Mouse (Mus musculus): Measurements from ENCODE around the gene Kalrn. TPM values are rescaled to one million over a fixed set of nuclear protein-coding genes. Genes with fewer than 3 reads are reported as not detected.

Kalrn gene
- polyA plus RNA-seq, 1 experiment from 2014 or later, result 16.8 TPM

- H3K4me3 ChIP-seq (ENCODE audit: low read depth, low read length), result no peak overlapping the region
- ATAC-seq (ENCODE audit: low FRiP score), result no peak
- peaks cover 5% of the 10 kb centered on the region; the same call in 1 of the 2 replicates for H3K4me1 ChIP-seq (ENCODE audit: control insufficient read depth, insufficient read depth, low read length)
- WGBS, result 70% methylated on average over 3 of the region's 3 CpGs
- H3K27ac ChIP-seq (ENCODE audit: low read depth, low read length), result no peak overlapping the region
- no peak for DNase-seq (ENCODE audit: low spot score, missing footprints)
- no peaks in the 10 kb centered on the region for H3K9me3 ChIP-seq (ENCODE audit: control insufficient read depth, low read length)
- no peak overlapping the region for H3K9ac ChIP-seq (ENCODE audit: low read length)
- no peaks in the 10 kb centered on the region for H3K27me3 ChIP-seq (ENCODE audit: control insufficient read depth, insufficient read depth, low read length)
- H3K4me2 ChIP-seq, result no peak overlapping the region
- no peaks in the 10 kb centered on the region for H3K36me3 ChIP-seq (ENCODE audit: control insufficient read depth, insufficient read depth, low read length)
Observed at GRCm38 (mm10) chr16:34484921-34485320, 88.4 kb downstream of the Kalrn start.

- Histone ChIP-seq H3K27me3 (ENCODE audit: control insufficient read depth, insufficient read depth, low read length) (no peaks in the 10 kb centered on the region), H3K4me1 (ENCODE audit: control insufficient read depth, insufficient read depth, low read length) (peaks cover 5% of the 10 kb centered on the region; the same call in 1 of the 2 replicates), H3K27ac (ENCODE audit: low read depth, low read length) (no peak overlapping the region), H3K9ac (ENCODE audit: low read length) (no peak overlapping the region), H3K4me3 (ENCODE audit: low read depth, low read length) (no peak overlapping the region), H3K36me3 (ENCODE audit: control insufficient read depth, insufficient read depth, low read length) (no peaks in the 10 kb centered on the region), H3K9me3 (ENCODE audit: control insufficient read depth, low read length) (no peaks in the 10 kb centered on the region), H3K4me2 (no peak overlapping the region)
- no peak for ATAC-seq (ENCODE audit: low FRiP score)
- no peak for DNase-seq (ENCODE audit: low spot score, missing footprints)
- 90% methylated on average over 1 of the region's 1 CpGs for WGBS
Observed at GRCm38 (mm10) chr16:34484213-34484612, 89.1 kb downstream of the Kalrn start.

GRCm38 (mm10) chr16:34483716-34484115, 89.6 kb downstream of the Kalrn start:
- no peaks in the 10 kb centered on the region for H3K9me3 ChIP-seq (ENCODE audit: control insufficient read depth, low read length)
- ATAC-seq (ENCODE audit: low FRiP score) (no peak), DNase-seq (ENCODE audit: low spot score, missing footprints) (no peak)
- 76% methylated on average over 6 of the region's 6 CpGs for WGBS
- H3K9ac ChIP-seq (ENCODE audit: low read length), result no peak overlapping the region
- no peak overlapping the region for H3K4me2 ChIP-seq
- no peaks in the 10 kb centered on the region for H3K27me3 ChIP-seq (ENCODE audit: control insufficient read depth, insufficient read depth, low read length)
- peaks cover 5% of the 10 kb centered on the region; the same call in 1 of the 2 replicates for H3K4me1 ChIP-seq (ENCODE audit: control insufficient read depth, insufficient read depth, low read length)
- no peaks in the 10 kb centered on the region for H3K36me3 ChIP-seq (ENCODE audit: control insufficient read depth, insufficient read depth, low read length)
- no peak overlapping the region for H3K27ac ChIP-seq (ENCODE audit: low read depth, low read length)
- no peak overlapping the region for H3K4me3 ChIP-seq (ENCODE audit: low read depth, low read length)

GRCm38 (mm10) chr16:34474741-34475140, 98.6 kb downstream of the Kalrn start:
- Histone ChIP-seq H3K4me1 (ENCODE audit: control insufficient read depth, insufficient read depth, low read length) (peaks cover 25% of the 10 kb centered on the region), H3K4me3 (ENCODE audit: low read depth, low read length) (no peak overlapping the region), H3K27ac (ENCODE audit: low read depth, low read length) (no peak overlapping the region), H3K4me2 (no peak overlapping the region), H3K9ac (ENCODE audit: low read length) (no peak overlapping the region), H3K9me3 (ENCODE audit: control insufficient read depth, low read length) (no peaks in the 10 kb centered on the region), H3K27me3 (ENCODE audit: control insufficient read depth, insufficient read depth, low read length) (no peaks in the 10 kb centered on the region), H3K36me3 (ENCODE audit: control insufficient read depth, insufficient read depth, low read length) (no peaks in the 10 kb centered on the region)
- ATAC-seq (ENCODE audit: low FRiP score) (no peak), DNase-seq (ENCODE audit: low spot score, missing footprints) (peak; percentile 53)
- WGBS, result 74% methylated on average over 4 of the region's 4 CpGs

GRCm38 (mm10) chr16:34473891-34474290, 99.4 kb downstream of the Kalrn start:
- ATAC-seq (ENCODE audit: low FRiP score), result 0 out of 2 replicates have a peak, but pooled peaks have one; percentile 51
- peak overlapping the region; percentile 38; the same call in 1 of the 2 replicates for H3K27ac ChIP-seq (ENCODE audit: low read depth, low read length)
- peaks cover 33% of the 10 kb centered on the region for H3K4me1 ChIP-seq (ENCODE audit: control insufficient read depth, insufficient read depth, low read length)
- 37% methylated on average over 4 of the region's 4 CpGs for WGBS
- H3K9me3 ChIP-seq (ENCODE audit: control insufficient read depth, low read length), result no peaks in the 10 kb centered on the region
- no peaks in the 10 kb centered on the region for H3K27me3 ChIP-seq (ENCODE audit: control insufficient read depth, insufficient read depth, low read length)
- no peaks in the 10 kb centered on the region for H3K36me3 ChIP-seq (ENCODE audit: control insufficient read depth, insufficient read depth, low read length)
- DNase-seq (ENCODE audit: low spot score, missing footprints), result peak; percentile 85
- H3K9ac ChIP-seq (ENCODE audit: low read length), result no peak overlapping the region
- no peak overlapping the region for H3K4me3 ChIP-seq (ENCODE audit: low read depth, low read length)
- no peak overlapping the region for H3K4me2 ChIP-seq

- Histone ChIP-seq H3K4me2 (no peak overlapping the region), H3K27me3 (ENCODE audit: control insufficient read depth, insufficient read depth, low read length) (no peaks in the 10 kb centered on the region), H3K4me1 (ENCODE audit: control insufficient read depth, insufficient read depth, low read length) (peaks cover 37% of the 10 kb centered on the region), H3K4me3 (ENCODE audit: low read depth, low read length) (no peak overlapping the region), H3K9ac (ENCODE audit: low read length) (no peak overlapping the region), H3K27ac (ENCODE audit: low read depth, low read length) (no peak overlapping the region), H3K9me3 (ENCODE audit: control insufficient read depth, low read length) (no peaks in the 10 kb centered on the region), H3K36me3 (ENCODE audit: control insufficient read depth, insufficient read depth, low read length) (no peaks in the 10 kb centered on the region)
- peak; percentile 61 for DNase-seq (ENCODE audit: low spot score, missing footprints)
- 75% methylated on average over 4 of the region's 4 CpGs for WGBS
- no peak for ATAC-seq (ENCODE audit: low FRiP score)
Observed at GRCm38 (mm10) chr16:34471441-34471840, 101.9 kb downstream of the Kalrn start.

- Histone ChIP-seq H3K4me2 (no peak overlapping the region), H3K9ac (ENCODE audit: low read length) (no peak overlapping the region), H3K27ac (ENCODE audit: low read depth, low read length) (no peak overlapping the region), H3K27me3 (ENCODE audit: control insufficient read depth, insufficient read depth, low read length) (no peaks in the 10 kb centered on the region), H3K9me3 (ENCODE audit: control insufficient read depth, low read length) (no peaks in the 10 kb centered on the region), H3K4me3 (ENCODE audit: low read depth, low read length) (no peak overlapping the region), H3K36me3 (ENCODE audit: control insufficient read depth, insufficient read depth, low read length) (no peaks in the 10 kb centered on the region), H3K4me1 (ENCODE audit: control insufficient read depth, insufficient read depth, low read length) (peaks cover 37% of the 10 kb centered on the region)
- DNase-seq (ENCODE audit: low spot score, missing footprints) (peak; percentile 45), ATAC-seq (ENCODE audit: low FRiP score) (no peak)
- WGBS, result 87% methylated on average over 5 of the region's 5 CpGs
Observed at GRCm38 (mm10) chr16:34470343-34470742, 103.0 kb downstream of the Kalrn start.

- no peak for DNase-seq (ENCODE audit: low spot score, missing footprints)
- H3K4me1 ChIP-seq (ENCODE audit: control insufficient read depth, insufficient read depth, low read length), result peaks cover 34% of the 10 kb centered on the region
- WGBS, result 53% methylated on average over 8 of the region's 8 CpGs
- no peak overlapping the region for H3K27ac ChIP-seq (ENCODE audit: low read depth, low read length)
- no peaks in the 10 kb centered on the region for H3K9me3 ChIP-seq (ENCODE audit: control insufficient read depth, low read length)
- H3K4me2 ChIP-seq, result no peak overlapping the region
- no peak overlapping the region for H3K9ac ChIP-seq (ENCODE audit: low read length)
- H3K36me3 ChIP-seq (ENCODE audit: control insufficient read depth, insufficient read depth, low read length), result no peaks in the 10 kb centered on the region
- H3K27me3 ChIP-seq (ENCODE audit: control insufficient read depth, insufficient read depth, low read length), result no peaks in the 10 kb centered on the region
- no peak overlapping the region for H3K4me3 ChIP-seq (ENCODE audit: low read depth, low read length)
- peak; percentile 61; the same call in 1 of the 2 replicates for ATAC-seq (ENCODE audit: low FRiP score)
Observed at GRCm38 (mm10) chr16:34469277-34469868, 104.0 kb downstream of the Kalrn start.

- 69% methylated on average over 4 of the region's 4 CpGs for WGBS
- Histone ChIP-seq H3K27ac (ENCODE audit: low read depth, low read length) (no peak overlapping the region), H3K4me3 (ENCODE audit: low read depth, low read length) (no peak overlapping the region), H3K27me3 (ENCODE audit: control insufficient read depth, insufficient read depth, low read length) (no peaks in the 10 kb centered on the region), H3K9me3 (ENCODE audit: control insufficient read depth, low read length) (no peaks in the 10 kb centered on the region), H3K9ac (ENCODE audit: low read length) (no peak overlapping the region), H3K4me2 (no peak overlapping the region), H3K36me3 (ENCODE audit: control insufficient read depth, insufficient read depth, low read length) (no peaks in the 10 kb centered on the region), H3K4me1 (ENCODE audit: control insufficient read depth, insufficient read depth, low read length) (peaks cover 16% of the 10 kb centered on the region)
- no peak for ATAC-seq (ENCODE audit: low FRiP score)
- no peak for DNase-seq (ENCODE audit: low spot score, missing footprints)
Observed at GRCm38 (mm10) chr16:34466649-34467048, 106.7 kb downstream of the Kalrn start.

All from midbrain, embryonic 11.5 days (tissue).